Mouse (Mus musculus) brain, embryonic 18.5 days (tissue): Measurements from ENCODE around the gene Arsj.

Experiments used
- DNase-seq: peaks from one replicate; pipeline ENCODE4 v3.0.0-alpha.2; 2012; ENCODE audit warnings: low read depth, low spot score

Arsj gene

DNA sequence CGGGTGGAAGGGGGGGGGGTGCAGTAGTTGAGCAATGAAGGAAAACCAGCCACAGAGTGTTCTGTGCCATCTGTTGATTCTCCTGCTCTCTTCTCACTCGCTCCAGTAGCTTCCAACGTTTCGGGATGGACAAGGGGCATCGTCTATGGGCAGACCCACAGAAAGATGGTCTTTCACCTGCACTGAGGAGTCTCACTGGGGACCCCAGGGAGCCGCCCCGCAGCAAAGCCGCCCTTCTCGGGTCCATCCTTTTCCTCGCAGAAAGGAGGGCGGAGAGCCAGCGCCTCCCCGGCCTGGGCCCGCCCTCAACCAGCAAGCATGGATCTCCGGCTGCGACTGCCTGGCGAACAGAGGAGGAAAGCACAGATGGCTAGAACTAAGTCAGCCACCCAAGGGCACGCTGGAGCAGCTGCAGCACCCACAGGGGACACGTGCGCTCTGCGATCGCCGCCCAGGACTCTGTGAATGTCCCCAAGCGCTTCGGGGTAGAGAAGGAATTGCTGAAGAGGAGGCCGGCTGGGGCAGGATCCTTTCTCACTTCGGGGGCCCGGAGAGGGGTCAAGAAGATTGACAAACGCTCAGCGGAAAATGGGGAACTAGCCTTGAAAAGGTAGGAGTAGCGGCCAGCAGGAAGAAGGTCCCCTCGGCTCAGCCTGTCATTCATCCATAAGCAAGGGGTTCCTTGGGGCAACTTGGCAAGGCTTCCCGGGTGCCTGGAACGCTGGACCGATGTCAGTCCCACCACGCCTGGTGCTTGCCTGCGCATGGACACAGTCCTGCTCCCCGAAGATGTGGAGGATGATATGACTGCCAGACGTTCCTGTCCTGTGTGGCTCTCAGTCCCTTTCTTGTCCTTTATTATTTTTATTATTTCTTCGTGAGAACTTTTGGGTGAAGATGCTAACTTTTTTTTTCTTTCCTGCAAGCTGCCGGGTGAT, at the start of gene Arsj:
Arsj (plus strand) TSS at position 117 of the 938 bp plus-strand sequence.
- DNase-seq: no peak

DNA sequence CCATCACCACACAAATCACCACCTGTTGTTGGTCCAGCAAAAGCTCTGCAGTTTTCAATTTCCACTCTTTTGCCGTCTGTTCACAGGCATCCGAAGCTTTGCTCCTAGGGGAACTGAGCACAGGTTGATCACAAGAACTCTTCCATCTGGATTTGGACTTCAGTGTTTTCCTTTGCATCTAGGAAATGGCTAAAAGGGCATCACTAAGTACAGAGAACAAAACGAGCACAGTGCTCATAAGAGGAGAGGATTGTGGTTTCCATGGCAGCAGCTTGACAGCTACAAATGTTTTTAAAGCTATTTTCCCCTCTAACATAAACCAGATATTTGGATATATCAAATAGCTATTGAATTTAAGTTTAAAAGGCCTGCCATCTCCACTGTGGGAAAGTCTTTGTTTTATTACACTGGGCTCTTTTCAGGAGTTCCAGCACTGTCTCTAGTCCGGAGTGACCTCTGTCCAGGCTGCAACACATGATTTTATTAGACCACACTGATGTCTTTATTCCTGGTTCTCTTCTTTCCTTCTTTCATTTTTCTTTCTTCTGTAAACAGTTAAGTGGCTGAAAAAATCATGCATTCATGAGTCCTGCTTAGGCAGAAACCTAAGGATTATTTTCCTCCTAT, 38.5 kb upstream of the Arsj start:
- no peak for DNase-seq

DNA sequence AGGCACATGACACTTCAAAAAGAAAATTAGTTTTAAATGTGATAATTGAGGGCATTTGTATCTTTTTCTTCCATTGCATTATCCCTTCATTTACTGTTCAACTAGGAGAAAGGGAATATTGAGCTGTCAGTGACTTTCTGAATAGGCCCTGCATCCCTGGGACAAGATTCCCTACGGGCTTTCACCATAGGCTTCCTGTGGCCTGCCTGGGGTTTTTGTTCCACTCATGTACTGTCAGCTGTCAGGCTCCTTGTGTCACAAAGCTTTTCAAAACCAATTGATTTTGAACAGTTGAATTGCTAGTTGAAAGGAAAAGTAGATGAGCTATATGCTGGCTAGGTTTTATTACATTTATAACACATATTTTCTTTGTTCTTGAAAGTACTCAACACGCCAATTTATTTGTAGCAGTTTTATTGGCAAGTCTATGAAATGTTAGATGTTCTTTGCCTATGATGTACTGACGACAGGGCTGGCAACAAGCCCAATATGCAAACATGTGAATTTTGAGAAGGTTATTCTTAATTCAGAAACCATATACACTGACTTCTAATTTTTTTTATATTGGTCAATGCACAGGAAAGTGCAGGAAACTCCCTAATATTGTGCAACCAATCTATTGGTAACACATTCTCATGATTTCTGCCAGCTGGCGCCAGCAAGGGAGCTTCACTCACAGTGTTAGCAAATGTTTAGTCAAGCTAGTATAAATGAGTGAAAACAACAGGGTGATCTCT, 37.4 kb upstream of the Arsj start:
- DNase-seq: no peak

DNA sequence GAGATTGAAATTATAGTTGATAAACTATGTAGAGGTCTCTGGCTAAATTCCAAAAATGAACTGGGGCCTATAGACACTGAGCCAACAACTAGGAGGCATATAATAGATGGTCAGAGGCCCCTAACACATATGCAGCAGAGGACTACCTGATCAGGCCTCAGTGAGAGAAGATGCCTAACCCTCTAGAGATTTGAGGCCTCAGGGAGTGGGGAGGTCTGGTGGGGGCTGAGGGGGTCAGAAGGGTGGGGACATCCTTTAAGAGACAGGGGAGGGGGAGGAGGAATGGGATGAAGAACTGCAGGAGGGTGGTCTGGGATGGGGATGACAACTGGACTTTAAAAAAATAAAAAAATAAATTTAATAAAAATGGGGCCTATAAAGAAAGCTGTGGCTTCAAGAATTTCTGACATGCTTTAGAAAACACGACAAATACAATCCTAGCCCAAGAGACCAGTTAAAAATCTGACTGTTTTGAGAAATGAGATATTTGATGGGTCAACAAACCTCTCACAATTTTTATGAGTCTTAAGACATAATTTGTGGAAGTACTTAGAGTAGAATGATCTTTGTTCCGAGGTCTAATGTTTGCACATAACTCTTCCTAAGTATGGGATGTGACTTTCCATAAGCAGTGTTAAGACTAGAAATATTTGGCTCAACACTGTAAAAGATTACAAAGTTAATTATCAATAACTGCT, 36.7 kb upstream of the Arsj start:
- DNase-seq: no peak

DNA sequence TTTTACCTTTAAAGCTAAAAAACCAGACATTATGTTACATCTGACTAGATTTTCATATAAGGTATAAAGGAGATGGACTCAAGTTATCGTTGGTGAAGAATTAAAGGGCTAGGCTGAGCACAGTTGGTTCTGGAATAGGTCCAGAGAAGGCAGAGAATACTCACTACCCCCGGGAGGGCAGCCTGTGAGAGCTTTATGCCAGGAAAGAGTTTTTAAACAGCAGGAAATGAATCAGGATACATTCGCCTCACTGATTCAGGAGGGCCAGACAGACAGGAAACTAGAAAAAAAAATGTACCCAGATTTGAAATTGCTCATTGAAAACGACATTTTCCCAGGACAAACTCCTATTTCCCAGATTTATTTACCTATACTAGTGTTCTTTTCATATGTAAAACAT, 28.2 kb upstream of the Arsj start:
- no peak for DNase-seq

DNA sequence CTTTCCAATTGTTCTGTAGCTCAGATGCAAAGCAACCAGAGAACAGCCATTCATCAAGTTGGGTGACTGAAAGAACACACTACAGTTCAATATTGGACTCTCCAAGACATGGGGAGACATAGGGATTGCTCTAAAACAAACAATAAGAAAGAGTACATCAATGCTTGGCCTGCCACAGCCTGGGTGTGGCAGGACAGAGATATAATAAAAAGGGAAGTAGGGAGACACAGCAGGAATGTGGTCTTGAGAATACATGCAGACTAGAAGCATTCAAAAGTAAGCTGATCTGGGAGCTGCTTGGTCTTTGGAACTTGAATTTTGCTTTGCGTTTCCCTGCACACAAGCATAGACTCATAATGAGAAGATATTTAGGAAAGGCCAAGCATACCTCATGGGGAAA, 18.7 kb upstream of the Arsj start:
- DNase-seq: no peak

DNA sequence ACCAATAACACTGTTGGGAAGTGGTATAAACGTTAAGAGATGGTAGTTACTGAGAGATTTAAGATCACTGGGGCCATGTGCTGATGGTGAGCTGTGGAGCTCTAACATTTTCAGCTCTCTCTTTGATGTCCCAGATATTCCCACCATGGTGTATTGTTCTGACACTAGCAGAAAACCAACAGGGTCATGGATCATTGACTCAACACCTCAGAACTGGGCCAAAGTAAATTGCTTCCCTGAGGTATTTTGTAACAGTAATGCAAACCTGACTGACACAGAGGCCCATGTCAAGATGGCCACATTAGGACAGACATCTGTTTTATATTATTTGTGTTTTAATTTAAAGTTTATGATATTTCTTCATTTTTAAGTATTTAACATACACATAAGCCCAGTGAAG, 3.7 kb upstream of the Arsj start:
- no peak for DNase-seq

DNA sequence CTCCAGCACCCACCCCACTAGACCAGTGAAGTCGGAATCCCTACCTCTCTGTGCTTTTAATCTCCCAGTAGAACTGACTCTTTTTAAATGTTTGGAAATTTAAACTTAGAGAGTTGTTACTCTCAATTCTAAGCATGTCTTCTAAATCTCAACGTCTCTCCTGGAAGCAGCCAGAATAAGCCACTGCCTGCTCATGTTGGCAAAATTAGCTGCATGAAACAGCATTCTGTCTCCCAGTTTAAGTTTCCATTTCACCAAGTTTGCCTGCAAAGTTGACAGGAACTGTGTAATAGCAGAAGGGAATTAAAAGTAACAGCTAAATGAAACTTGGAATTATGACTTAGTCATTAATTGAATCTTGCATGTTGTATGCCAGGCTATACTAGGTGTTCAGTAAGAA, 1.1 kb upstream of the Arsj start:
- no peak for DNase-seq

DNA sequence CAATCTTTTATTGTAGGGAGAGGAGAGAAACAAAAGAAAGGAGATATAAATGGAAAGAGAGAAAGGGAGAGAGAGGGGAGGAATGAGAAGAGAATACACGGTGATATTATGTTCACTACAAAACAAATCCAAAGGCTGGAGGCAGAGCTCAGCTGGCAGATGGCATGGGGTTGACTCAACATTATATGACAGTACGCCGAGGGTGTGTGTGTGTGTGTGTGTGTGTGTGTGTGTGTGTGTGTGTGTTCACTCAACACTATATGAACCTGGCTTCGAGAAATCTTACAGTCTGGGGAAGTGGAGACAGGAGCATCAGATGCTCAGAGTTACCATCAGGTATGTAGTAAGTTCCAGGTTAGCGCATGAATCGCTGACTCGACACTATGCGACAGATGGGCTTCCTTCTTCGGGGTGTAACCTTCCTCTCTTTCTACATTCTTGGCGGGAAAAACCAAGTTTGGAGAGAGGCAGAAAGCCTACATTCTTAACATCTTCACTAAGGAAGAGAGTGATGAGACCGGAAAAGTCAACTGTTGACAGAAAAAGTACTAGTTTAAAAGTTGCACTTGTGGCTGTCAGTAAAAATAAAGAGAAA, 456 bp upstream of the Arsj start:
- DNase-seq: no peak

DNA sequence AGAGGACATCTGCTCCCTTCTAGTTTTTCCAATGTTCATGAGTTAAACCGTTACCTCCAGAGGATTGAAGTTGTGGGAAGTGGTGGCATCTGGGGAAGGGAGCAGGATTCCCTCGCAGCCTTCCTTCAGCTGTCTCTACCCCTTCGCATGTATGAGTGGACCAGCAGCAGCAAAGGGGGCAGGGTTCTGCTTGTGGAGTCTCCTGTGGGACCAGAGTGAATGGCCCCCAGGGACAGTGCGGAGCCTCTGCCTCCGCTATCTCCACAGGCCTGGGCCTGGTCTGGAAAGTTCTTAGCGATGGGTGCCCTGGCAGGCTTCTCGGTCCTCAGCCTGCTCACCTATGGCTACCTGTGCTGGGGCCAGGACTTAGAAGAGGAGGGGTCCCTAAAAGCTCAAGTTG, 1.1 kb downstream of the Arsj start:
- DNase-seq: no peak

DNA sequence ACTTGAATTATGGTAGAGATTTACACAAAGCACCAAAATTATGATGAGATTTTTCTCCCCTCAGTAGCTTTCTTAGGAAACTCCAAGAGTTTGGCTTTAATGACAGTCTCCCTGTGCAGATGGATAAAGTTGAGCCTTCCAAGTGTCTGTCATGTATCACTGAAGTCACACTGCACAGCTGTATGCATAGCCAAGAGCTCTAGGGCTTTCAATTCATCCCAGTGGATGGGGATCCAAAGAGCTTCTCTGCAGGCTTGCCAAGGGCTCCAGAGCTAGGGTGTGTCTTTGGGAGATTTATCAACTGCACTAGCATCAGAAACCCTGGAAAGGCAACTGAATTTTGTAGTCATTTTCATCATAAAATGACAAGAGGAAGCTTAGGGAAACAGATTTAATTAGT, 7.1 kb downstream of the Arsj start:
- no peak for DNase-seq

DNA sequence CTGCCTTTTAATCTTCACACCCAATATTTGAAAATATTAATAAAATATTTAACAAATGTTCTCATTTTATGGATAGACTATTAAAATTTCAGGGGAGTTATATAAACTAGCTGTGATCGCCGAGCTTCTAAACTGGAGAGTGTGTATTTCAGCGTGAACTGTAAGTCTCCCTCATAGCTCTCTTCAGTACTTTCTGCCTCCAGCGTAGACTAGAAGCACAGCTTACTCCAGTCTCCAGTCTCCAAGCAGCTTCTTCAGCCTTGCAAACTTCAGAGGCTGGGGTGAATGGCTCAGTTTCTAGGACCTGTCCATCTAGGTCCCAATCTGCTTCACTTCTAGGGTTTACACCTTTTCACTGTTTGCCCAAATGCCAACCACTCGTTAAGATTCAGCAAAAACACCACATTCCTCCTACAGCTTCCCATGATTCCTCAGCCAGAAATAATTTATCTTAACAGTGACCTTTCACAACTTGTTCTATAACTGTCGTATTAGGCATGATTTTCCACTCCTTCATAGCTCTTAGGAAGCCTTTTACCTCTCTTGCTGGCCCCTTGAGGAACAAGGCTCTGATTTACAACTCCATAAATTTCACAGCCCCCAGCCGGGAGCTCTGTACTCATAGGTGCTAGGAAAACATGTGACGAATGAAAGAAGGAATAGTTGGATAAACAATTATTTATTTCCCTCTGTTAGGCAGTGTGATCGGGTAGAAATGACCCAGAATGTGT, 9.5 kb downstream of the Arsj start:
- DNase-seq: no peak

DNA sequence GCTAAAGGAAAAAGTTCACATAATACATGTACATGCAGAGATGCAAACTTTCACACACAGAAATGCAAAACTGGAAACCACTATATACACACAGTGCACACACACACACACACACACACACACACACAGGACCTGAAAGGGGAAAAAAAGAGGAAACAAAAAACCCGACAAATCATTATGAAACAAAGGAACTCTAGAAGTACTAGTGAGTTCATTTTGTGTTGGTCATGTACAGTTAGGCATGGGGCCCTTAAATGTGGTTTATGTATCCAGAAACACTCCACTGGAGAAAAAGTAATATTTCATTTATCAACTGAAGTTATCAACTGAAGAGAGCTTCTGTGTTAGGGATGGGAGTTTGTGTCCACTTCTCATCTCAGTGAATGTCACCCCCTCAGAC, 10.2 kb downstream of the Arsj start:
- no peak for DNase-seq

DNA sequence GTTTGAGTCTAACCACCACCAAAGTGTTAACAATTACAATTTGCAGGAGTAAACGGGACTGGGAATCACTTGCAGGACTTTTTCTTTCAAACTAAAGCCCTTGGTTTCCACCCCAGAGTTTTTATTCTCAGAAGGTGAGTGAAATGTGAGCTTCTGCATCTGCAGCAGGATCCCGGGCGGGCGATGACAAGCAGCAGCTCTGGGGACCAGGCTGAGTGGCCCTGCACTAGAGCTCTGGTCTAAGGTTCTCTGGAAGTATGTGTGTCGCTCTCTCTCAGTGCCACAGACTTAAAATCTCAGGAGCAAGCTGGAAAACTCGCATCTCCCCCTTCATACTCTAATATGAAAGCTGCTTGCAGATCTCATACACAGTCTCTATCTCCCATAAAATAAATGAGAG, 15.8 kb downstream of the Arsj start:
- DNase-seq: no peak

DNA sequence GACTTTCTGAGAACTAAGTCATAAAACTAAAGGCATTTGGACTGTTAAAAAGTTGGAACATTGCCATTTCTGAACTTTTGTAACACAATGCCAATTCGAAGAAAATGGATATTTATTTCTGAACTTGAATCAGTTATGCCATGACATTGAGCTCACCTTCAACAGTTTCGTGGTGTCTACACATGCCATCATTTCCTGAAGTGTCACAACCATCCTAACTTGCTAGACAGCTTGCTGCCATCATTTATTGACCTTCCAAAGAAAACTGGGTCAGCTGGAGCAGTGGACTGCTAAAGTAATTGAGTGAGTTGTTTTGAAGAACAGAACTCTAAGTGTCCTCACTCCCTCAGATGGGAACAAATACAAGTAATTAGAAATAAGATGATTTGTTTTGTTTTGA, 16.2 kb downstream of the Arsj start:
- DNase-seq: no peak

DNA sequence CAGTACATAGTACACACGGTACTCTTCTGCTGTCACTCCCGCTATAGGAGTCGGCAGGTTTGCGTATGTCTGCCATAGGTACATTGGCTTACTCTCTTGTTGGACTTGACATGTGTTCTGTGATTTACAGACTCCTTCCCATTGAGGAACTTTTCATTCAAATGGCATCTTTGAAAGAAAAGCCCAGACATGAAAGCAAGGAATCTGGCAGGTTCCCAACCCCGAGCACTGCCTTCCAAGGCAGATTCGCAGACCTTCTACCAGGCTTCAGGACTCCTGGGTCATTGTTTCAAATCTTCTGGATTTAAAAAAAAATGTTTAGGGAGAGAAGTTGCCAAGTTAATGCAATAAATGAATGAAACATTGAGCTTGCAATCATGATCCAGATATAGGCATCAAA, 19.8 kb downstream of the Arsj start:
- no peak for DNase-seq

DNA sequence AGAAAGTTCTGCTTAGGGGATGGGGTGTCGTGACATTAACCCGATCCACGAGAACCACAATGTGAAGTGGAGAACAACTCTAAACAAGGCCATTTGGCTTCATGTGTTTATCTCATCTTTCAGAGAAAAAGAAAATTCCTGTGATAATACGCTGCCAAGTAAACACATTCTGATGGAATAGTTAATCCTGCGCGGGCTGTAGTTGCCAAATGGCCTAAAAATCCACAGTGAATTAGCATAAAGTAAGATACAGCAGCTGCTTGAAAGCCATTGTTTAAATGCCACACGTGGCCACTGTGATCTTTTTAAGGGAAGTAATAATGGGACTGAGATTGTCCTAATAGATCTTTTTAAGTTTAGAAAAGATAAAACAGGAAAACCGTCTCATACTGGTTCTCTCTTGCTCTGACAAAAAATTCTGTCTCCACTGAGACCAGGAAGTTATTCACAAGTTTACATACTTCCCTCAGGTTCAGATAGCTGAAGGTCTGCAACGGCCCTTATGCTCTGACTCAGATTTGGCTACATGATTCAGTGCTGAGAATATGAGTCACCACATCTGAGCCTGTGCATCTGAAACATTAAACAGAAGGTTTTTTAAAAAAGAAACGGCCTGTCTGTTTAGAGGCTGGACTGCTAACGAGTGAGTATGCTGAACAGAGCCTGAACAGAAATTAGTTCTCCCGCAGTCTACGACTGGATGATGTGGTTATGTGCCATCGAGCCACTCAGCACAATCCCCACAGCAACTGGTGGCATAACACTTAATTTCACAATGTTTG, 21.4 kb downstream of the Arsj start:
- DNase-seq: no peak

DNA sequence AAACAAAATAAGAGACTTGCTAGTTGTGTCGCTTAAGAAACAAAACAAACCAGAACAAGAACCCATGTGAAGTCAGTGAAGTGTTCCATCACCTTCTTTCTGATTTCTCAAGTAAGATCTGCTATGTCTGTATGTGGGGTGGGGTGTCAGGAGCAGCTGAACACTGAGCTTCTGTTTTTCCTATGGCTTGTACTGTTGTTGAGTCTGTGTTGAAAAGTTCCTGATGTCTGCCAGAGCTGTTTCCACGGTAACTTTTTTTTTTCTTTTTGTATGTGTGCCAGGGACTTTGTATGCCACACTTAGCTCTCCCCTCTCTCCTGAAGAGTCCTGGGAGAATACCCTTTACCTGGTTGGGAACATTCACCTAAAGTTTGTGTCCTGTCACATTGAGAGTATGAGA, 34.0 kb downstream of the Arsj start:
- no peak for DNase-seq

DNA sequence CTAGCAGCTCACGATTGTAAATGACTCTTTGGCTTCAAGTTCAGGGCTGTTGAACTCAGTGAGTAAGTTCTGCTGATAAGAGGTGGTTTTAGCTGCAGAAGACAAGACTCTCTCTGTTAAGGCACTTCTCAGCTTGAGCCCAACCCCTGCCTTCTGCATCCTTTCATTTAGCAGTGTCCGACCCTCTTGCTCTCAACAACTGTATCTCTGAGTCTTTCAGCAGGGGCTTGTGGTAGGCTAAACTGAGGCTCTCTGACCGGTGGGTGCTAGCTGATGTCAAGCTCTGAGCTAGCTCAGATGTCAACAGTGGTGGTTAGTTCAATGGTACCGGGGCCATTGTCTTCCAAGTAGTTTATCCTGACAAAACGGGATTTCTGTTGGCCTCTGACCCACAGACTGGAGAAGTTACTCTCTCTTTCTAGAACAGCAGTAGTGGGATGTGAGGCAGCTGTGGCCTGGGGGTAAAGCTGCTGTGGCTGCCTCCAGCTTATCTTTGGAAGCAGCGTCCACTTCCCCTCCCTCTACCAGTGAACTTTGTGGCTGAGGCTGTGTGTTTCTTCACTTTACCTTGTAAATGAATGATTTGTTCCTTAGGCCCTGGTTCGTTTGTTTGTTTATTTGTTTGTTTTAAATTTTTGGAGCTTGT, 34.6 kb downstream of the Arsj start:
- DNase-seq: no peak

DNA sequence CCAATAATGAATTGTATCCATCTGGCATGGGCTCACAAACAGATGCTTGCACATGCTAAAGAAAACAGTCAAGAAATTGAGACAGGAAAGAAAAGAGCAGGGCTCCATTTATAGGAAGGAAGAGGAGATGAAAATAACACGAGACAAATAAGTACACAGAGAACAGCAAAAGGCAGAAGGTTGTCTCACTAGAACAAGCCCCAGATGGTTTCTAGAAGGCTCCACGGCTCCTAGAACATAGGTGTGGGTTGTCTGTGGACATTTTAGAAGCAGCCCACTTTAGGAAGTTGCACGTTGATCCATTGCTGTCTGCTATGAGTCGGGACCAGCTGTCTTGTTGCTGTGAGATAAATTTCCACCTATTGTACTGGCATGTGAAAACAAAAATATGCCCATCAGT, 37.2 kb downstream of the Arsj start:
- DNase-seq: no peak
